Mouse (Mus musculus) Patski (cell line): ENCODE measurements at regions not wholly inside any gene's neighbourhood (a gene's known extent, or its start where the extent isn't known, plus 50 kb on each side); places are given as distances from the start of the nearest gene placed in this dataset.

Source experiments
- ATAC-seq: fragments of 100-300 bp; one replicate; pipeline ENCODE4 v1.8.0; 2021
- CTCF ChIA-PET: fragments of 350-600 bp; sonication (Branson Sonifier 250); formaldehyde crosslinking; loops from one replicate; lab custom pipeline; 2022; ENCODE audit warnings: inconsistent platforms; lab: Charles Lee
- POLR2A ChIA-PET: fragments of 350-600 bp; sonication (Branson Sonifier 250); formaldehyde crosslinking; loops from one replicate; lab custom pipeline; 2022; ENCODE audit warnings: antibody characterized with exemption, inconsistent platforms; lab: Charles Lee
- DNase-seq: peaks from one replicate; pipeline ENCODE4 v3.0.0-alpha.2; 2011; ENCODE audit warnings: low read depth, low spot score
- H3K27me3 ChIP-seq: fragments of 371-371 bp; one replicate; pipeline ENCODE4 v1.5.1; 2021
- CTCF ChIP-seq: fragments of 100-300 bp; IDR thresholded peaks from one replicate; pipeline ENCODE4 v1.5.1; 2021
- in situ Hi-C: fragments of 300-500 bp; cut with MboI; formaldehyde crosslinking; loops from 3 replicates; pipeline ENCODE4 v1.11.1; 2018; ENCODE audit warnings: low pct_unique_long_range_greater_than_20kb, mixed read lengths

- no peak for TF ChIP-seq CTCF
These were observed 3131.2 kb upstream of the A830018L16Rik start for GRCm38 (mm10) chr1:8282733-8283132.

GRCm38 (mm10) chr1:8287552-8287951, 3126.4 kb upstream of the A830018L16Rik start:
- CTCF ChIA-PET = no interaction called here

More at GRCm38 (mm10) chr1:8282733-8283132, 3131.2 kb upstream of the A830018L16Rik start:
- DNase-seq (no peak), ATAC-seq (no peak)
- H3K27me3 ChIP-seq = no peaks in the 10 kb centered on the region
- CTCF ChIA-PET = no interaction called here
- in situ Hi-C loops = no loop called here
- POLR2A ChIA-PET = no interaction called here

More at GRCm38 (mm10) chr1:8287552-8287951, 3126.4 kb upstream of the A830018L16Rik start:
- H3K27me3 ChIP-seq = no peaks in the 10 kb centered on the region
- DNase-seq = no peak
- POLR2A ChIA-PET = no interaction called here
- TF ChIP-seq CTCF = peak; percentile 14
- in situ Hi-C loops = no loop called here
- ATAC-seq = no peak
